Mouse (Mus musculus) olfactory bulb, adult 2 months (tissue): Measurements from ENCODE around the gene Eva1b.

Experiments
- CTCF ChIP-seq: fragments of 200-500 bp; IDR thresholded peaks from 2 replicates; pipeline ENCODE4 v1.5.1; 2012; ENCODE audit warnings: low read depth, mild to moderate bottlenecking, low read length, moderate library complexity; ENCODE audit not compliant: insufficient read depth
- POLR2A ChIP-seq: fragments of 200-500 bp; IDR thresholded peaks from 2 replicates; pipeline ENCODE4 v1.6.1; 2012; ENCODE audit warnings: mild to moderate bottlenecking, low read depth, low read length, moderate library complexity; ENCODE audit not compliant: insufficient read depth

DNA sequence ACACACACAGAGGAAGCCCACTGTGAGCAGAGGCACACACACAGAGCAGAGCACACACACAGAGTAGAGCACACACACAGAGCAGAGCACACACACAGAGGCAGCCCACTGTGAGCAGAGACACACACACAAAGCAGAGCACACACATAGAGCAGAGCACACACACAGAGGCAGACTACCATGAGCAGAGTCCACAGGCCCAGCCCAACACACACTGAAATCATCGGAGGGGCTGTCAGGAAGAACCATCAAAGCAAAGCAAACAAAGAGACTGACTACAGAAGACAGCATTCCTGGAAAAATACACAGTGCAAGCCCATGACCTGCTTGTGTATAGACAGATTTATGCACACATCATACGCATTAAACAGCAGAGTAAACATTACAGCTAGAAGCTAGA is 8.3 kb downstream of the Eva1b start:
- TF ChIP-seq POLR2A (no peak), CTCF (no peak)
